Mouse (Mus musculus) brain, embryonic 14.5 days (tissue): Measurements from ENCODE around the gene Cdon.

Source experiments
- CTCF ChIP-seq: fragments of 200-500 bp; IDR thresholded peaks from 2 replicates; pipeline ENCODE4 v1.5.1; 2012; ENCODE audit warnings: inconsistent platforms, mild to moderate bottlenecking, moderate library complexity, borderline replicate concordance; ENCODE audit not compliant: insufficient read depth, insufficient read length; ENCODE audit errors: extremely low read depth
- POLR2A ChIP-seq: fragments of 200-500 bp; IDR thresholded peaks from 2 replicates; pipeline ENCODE4 v1.6.1; 2012; ENCODE audit warnings: mild to moderate bottlenecking, inconsistent platforms, borderline replicate concordance; ENCODE audit not compliant: poor library complexity, insufficient read depth, insufficient read length, severe bottlenecking; ENCODE audit errors: extremely low read depth

GRCm38 (mm10) chr9:35523541-35523940, 102.6 kb downstream of the Cdon start:
- TF ChIP-seq POLR2A (no peak), CTCF (no peak)
